8 mouse cellular contexts compared by ENCODE assay signal in genomic region chr17:80726821-80727220, GRCm38 (mm10). TPM values are rescaled to one million over a fixed set of nuclear protein-coding genes. Genes with fewer than 3 reads are reported as not detected.
DNase-seq lines count a peak whose midpoint lies in the region; ATAC-seq lines count a peak whose summit lies in the region.

No protein-coding gene starts in this region.

- H3K36me3 ChIP-seq in forebrain, embryonic 11.5 days (ENCODE audit: control insufficient read depth, insufficient read depth, low read length), result no peaks in the 10 kb centered on the region
- H3K36me3 ChIP-seq in hindbrain, embryonic 15.5 days, result no peaks in the 10 kb centered on the region
- H3K36me3 ChIP-seq in liver, embryonic 12.5 days, result 0 out of 2 replicates have a peak, but pooled peaks cover 4% of the 10 kb centered on the region
- H3K36me3 ChIP-seq in neural tube, embryonic 13.5 days, result no peaks in the 10 kb centered on the region

- peak overlapping the region; percentile 88 for H3K9ac ChIP-seq in forebrain, embryonic 11.5 days (ENCODE audit: low read length)
- H3K9ac ChIP-seq in hindbrain, embryonic 15.5 days, result peak overlapping the region; percentile 98
- H3K9ac ChIP-seq in liver, embryonic 12.5 days, result peak overlapping the region; percentile 78
- H3K9ac ChIP-seq in neural tube, embryonic 13.5 days, result peak overlapping the region; percentile 96

- DNase-seq in urinary bladder, postnatal 14 days (ENCODE audit: low spot score), result peak; percentile 52
- DNase-seq in urinary bladder, adult 2 months (ENCODE audit: low spot score), result no peak
- no peak for DNase-seq in forebrain, embryonic 11.5 days (ENCODE audit: low spot score)
- no peak for DNase-seq in right cerebral cortex, adult 2 months (ENCODE audit: low spot score in 2 of 2)
- DNase-seq in layer of hippocampus, postnatal 25 days (ENCODE audit: extremely low spot score in 1 of 2, low spot score in 1 of 2), result no peak

- H3K27me3 ChIP-seq in forebrain, embryonic 11.5 days (ENCODE audit: control insufficient read depth, insufficient read depth, low read length), result no peaks in the 10 kb centered on the region
- H3K27me3 ChIP-seq in hindbrain, embryonic 15.5 days, result no peaks in the 10 kb centered on the region
- H3K27me3 ChIP-seq in liver, embryonic 12.5 days (replicated peaks), result peaks cover 10% of the 10 kb centered on the region
- no peaks in the 10 kb centered on the region for H3K27me3 ChIP-seq in neural tube, embryonic 13.5 days

- peak overlapping the region; percentile 73 for H3K4me3 ChIP-seq in forebrain, embryonic 11.5 days (ENCODE audit: low read depth, low read length)
- peak overlapping the region; percentile 92 for H3K4me3 ChIP-seq in hindbrain, embryonic 15.5 days
- H3K4me3 ChIP-seq in liver, embryonic 12.5 days, result peak overlapping the region; percentile 75
- peak overlapping the region; percentile 97 for H3K4me3 ChIP-seq in neural tube, embryonic 13.5 days

- H3K4me2 ChIP-seq in forebrain, embryonic 11.5 days (ENCODE audit: low read depth, low read length, severe bottlenecking), result peak overlapping the region; percentile 78
- H3K4me2 ChIP-seq in hindbrain, embryonic 15.5 days, result peak overlapping the region; percentile 90
- peak overlapping the region; percentile 95 for H3K4me2 ChIP-seq in liver, embryonic 12.5 days
- H3K4me2 ChIP-seq in neural tube, embryonic 13.5 days, result peak overlapping the region; percentile 87

- H3K27ac ChIP-seq in forebrain, embryonic 11.5 days (ENCODE audit: low read depth, low read length), result no peak overlapping the region; the same call in 1 of the 2 replicates
- peak overlapping the region; percentile 93; the same call in 1 of the 2 replicates for H3K27ac ChIP-seq in hindbrain, embryonic 15.5 days (replicated peaks)
- no peak overlapping the region for H3K27ac ChIP-seq in liver, embryonic 12.5 days
- H3K27ac ChIP-seq in neural tube, embryonic 13.5 days (replicated peaks), result peak overlapping the region; percentile 95

- no peaks in the 10 kb centered on the region; the same call in 1 of the 2 replicates for H3K4me1 ChIP-seq in forebrain, embryonic 11.5 days (replicated peaks; ENCODE audit: control insufficient read depth, insufficient read depth, low read length)
- H3K4me1 ChIP-seq in hindbrain, embryonic 15.5 days (replicated peaks), result peaks cover 53% of the 10 kb centered on the region
- H3K4me1 ChIP-seq in liver, embryonic 12.5 days, result peaks cover 26% of the 10 kb centered on the region
- peaks cover 51% of the 10 kb centered on the region for H3K4me1 ChIP-seq in neural tube, embryonic 13.5 days (replicated peaks)

- WGBS in forebrain, embryonic 11.5 days, result 20% methylated on average over 8 of the region's 8 CpGs
- 10% methylated on average over 8 of the region's 8 CpGs for WGBS in hindbrain, embryonic 15.5 days
- WGBS in liver, embryonic 12.5 days (ENCODE audit: insufficient replicate concordance), result 35% methylated on average over 8 of the region's 8 CpGs
- 13% methylated on average over 8 of the region's 8 CpGs for WGBS in neural tube, embryonic 13.5 days

- no peak for ATAC-seq in forebrain, embryonic 11.5 days (replicated peaks; ENCODE audit: low FRiP score)
- ATAC-seq in hindbrain, embryonic 15.5 days (ENCODE audit: low FRiP score, low read depth), result no peak
- no peak for ATAC-seq in liver, embryonic 12.5 days
- ATAC-seq in neural tube, embryonic 13.5 days (ENCODE audit: low read depth), result no peak

- no peaks in the 10 kb centered on the region for H3K9me3 ChIP-seq in forebrain, embryonic 11.5 days (ENCODE audit: control insufficient read depth, low read length)
- H3K9me3 ChIP-seq in hindbrain, embryonic 15.5 days, result no peaks in the 10 kb centered on the region
- H3K9me3 ChIP-seq in liver, embryonic 12.5 days (replicated peaks), result no peaks in the 10 kb centered on the region
- no peaks in the 10 kb centered on the region for H3K9me3 ChIP-seq in neural tube, embryonic 13.5 days

RNA-seq across cellular contexts. Expression of gene Map4k3, which starts 1.5 kb away (rescaled TPM):
- 47.9 and 53.9 TPM in 2 replicates for polyA plus RNA-seq in urinary bladder, adult 2 months (2012; rRNA removed)
- 26.6 and 28.1 TPM in 2 replicates for polyA plus RNA-seq in forebrain, embryonic 11.5 days (2014; fragmentation: Nextera tagmentation; extraction: Ambion mirVana)
- 25.4 TPM in 2 replicates for polyA plus RNA-seq in hindbrain, embryonic 15.5 days (2015; fragmentation: Nextera tagmentation; extraction: Ambion mirVana)
- polyA plus RNA-seq in liver, embryonic 12.5 days (2016; fragmentation: Nextera tagmentation; extraction: Ambion mirVana), result 5.8 and 6.3 TPM in 2 replicates
- 28.8 and 31.8 TPM in 2 replicates for polyA plus RNA-seq in neural tube, embryonic 13.5 days (2015; fragmentation: Nextera tagmentation; extraction: Ambion mirVana)
- 10 to 100 TPM; 87.8 to 88.7 TPM for total RNA-seq in layer of hippocampus, postnatal 25 days (2021)

Comparison
In these comparisons a context has a peak if more than half of its experiments do, and no peak if none do; other contexts are left out.
1. H3K27ac ChIP-seq: peak in hindbrain, embryonic 15.5 days (single experiment) and neural tube, embryonic 13.5 days (single experiment); none in forebrain, embryonic 11.5 days (single experiment) and liver, embryonic 12.5 days (single experiment).
2. Peak in every context shown above with its lines, with median percentiles within 50 percentile points of each other: H3K4me2 ChIP-seq, H3K4me3 ChIP-seq and H3K9ac ChIP-seq.